ENCODE assay signal across 8 mouse cellular contexts in the genomic region with DNA sequence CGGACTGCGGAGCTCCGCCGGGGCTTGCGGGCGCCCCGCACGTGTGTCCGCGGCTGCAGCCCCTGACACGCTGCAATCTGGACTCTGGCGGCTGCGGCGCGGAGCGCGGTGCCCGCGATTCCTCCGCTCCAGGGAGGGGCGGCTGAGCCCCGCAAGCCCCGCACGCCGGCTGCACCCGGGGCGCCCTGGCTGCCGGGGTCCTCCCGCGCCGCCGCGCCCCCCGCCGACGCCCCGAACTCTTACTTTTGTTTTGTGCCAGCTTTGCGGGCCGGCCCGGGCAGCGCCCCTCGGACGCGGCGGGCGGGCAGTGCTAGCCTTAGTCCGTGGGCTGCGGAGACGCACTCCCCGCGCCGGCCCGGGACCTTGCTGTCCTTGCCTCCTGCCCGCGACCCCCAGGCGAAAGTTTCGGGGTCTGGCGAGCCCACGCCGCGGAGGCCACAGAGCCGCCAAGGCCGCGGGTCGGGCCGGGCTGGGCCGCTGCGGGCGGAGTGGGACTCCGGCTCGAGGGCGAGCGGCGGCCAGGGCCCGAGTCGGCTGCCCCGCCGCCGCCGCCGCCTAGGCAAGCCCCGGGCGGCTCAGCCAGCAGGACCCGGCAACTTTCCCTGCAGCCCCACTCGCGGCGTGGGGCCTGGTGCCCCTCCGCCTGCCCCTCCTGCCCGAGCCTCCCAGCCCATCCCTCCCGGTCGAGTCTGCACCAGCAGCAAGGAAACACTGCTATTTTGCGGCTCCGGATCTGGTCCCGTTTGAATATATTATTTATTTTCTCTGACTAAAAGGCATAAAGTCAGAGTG. TPM values are rescaled to one million over a fixed set of nuclear protein-coding genes. Genes with fewer than 3 reads are reported as not detected.
DNase-seq lines count a peak whose midpoint lies in the region; ATAC-seq and TF ChIP-seq lines count a peak whose summit lies in the region.

No protein-coding gene starts in this region.

- H3K4me2 ChIP-seq in heart, postnatal 0 days (ENCODE audit: low read depth, low read length) = peak overlapping the region; percentile 74
- H3K4me2 ChIP-seq in limb, embryonic 15.5 days = peak overlapping the region; percentile 66
- peak overlapping the region; percentile 85 for H3K4me2 ChIP-seq in neural tube, embryonic 13.5 days

- H3K36me3 ChIP-seq in heart, adult 2 months (ENCODE audit: control insufficient read depth, insufficient read depth, low read length) = peaks cover 14% of the 10 kb centered on the region
- H3K36me3 ChIP-seq in MEL (ENCODE audit: control insufficient read depth in 1 of 2, insufficient read depth in 2 of 2, low read length in 2 of 2) = peaks cover 9 to 21% of the 10 kb centered on the region in 2 experiments
- peaks cover 8% of the 10 kb centered on the region for H3K36me3 ChIP-seq in embryonic facial prominence, embryonic 10.5 days (replicated peaks)
- H3K36me3 ChIP-seq in heart, postnatal 0 days (replicated peaks; ENCODE audit: control insufficient read depth, insufficient read depth, low read length) = peaks cover 7% of the 10 kb centered on the region
- peaks cover 9% of the 10 kb centered on the region for H3K36me3 ChIP-seq in limb, embryonic 15.5 days
- peaks cover 9% of the 10 kb centered on the region for H3K36me3 ChIP-seq in neural tube, embryonic 13.5 days

- H3K4me3 ChIP-seq in heart, adult 2 months = peak overlapping the region; percentile 86
- H3K4me3 ChIP-seq in MEL (ENCODE audit: control insufficient read depth in 1 of 2, insufficient read depth in 1 of 2, low read depth in 2 of 2, low read length in 2 of 2) = peak overlapping the region; percentile 74 to 94
- H3K4me3 ChIP-seq in embryonic facial prominence, embryonic 10.5 days = peak overlapping the region; percentile 74
- peak overlapping the region; percentile 98 for H3K4me3 ChIP-seq in heart, postnatal 0 days (ENCODE audit: low read depth, low read length)
- H3K4me3 ChIP-seq in limb, embryonic 15.5 days = peak overlapping the region; percentile 84
- H3K4me3 ChIP-seq in neural tube, embryonic 13.5 days = peak overlapping the region; percentile 91

- H3K27me3 ChIP-seq in heart, adult 2 months (ENCODE audit: control insufficient read depth, insufficient read depth, low read length) = no peaks in the 10 kb centered on the region
- no peaks in the 10 kb centered on the region for H3K27me3 ChIP-seq in MEL (ENCODE audit: control insufficient read depth in 1 of 2, insufficient read depth in 2 of 2, low read length in 2 of 2)
- H3K27me3 ChIP-seq in embryonic facial prominence, embryonic 10.5 days (replicated peaks; ENCODE audit: low read depth, poor library complexity, severe bottlenecking) = peaks cover 97% of the 10 kb centered on the region
- H3K27me3 ChIP-seq in heart, postnatal 0 days (ENCODE audit: control insufficient read depth, insufficient read depth, low read length) = no peaks in the 10 kb centered on the region
- H3K27me3 ChIP-seq in limb, embryonic 15.5 days = no peaks in the 10 kb centered on the region
- peaks cover 17% of the 10 kb centered on the region for H3K27me3 ChIP-seq in neural tube, embryonic 13.5 days

- under 1% methylated on average over 88 of the region's 94 CpGs for WGBS in heart, adult 2 months
- WGBS in embryonic facial prominence, embryonic 10.5 days = under 1% methylated on average over 94 of the region's 94 CpGs
- under 1% methylated on average over 74 of the region's 94 CpGs for WGBS in heart, postnatal 0 days
- WGBS in limb, embryonic 15.5 days = under 1% methylated on average over 85 of the region's 94 CpGs
- WGBS in neural tube, embryonic 13.5 days = under 1% methylated on average over 71 of the region's 94 CpGs

- intact Hi-C loops in heart, adult 2 months (cut with DNase I) = loop anchor here (2.0 to 5.0 kb wide), 6 partner anchors 16 to 544 kb away; no protein-coding TSS in a partner anchor
- intact Hi-C loops in heart, postnatal 25 days (cut with DNase I) = loop anchor here (1.0 to 5.0 kb wide), 3 partner anchors 24 to 328 kb away; no protein-coding TSS in a partner anchor

- peak overlapping the region; percentile 96 for H3K27ac ChIP-seq in heart, adult 2 months
- H3K27ac ChIP-seq in MEL (ENCODE audit: control insufficient read depth, low read depth, low read length) = peak overlapping the region; percentile 91
- peak overlapping the region; percentile 87 for H3K27ac ChIP-seq in embryonic facial prominence, embryonic 10.5 days (replicated peaks)
- H3K27ac ChIP-seq in heart, postnatal 0 days (ENCODE audit: low read depth) = peak overlapping the region; percentile 99
- peak overlapping the region; percentile 98 for H3K27ac ChIP-seq in limb, embryonic 15.5 days
- peak overlapping the region; percentile 95 for H3K27ac ChIP-seq in neural tube, embryonic 13.5 days (replicated peaks)

- peak overlapping the region; percentile 100 for H3K9ac ChIP-seq in heart, adult 2 months (ENCODE audit: low read depth, low read length)
- H3K9ac ChIP-seq in MEL (ENCODE audit: control insufficient read depth, low read depth, low read length, poor library complexity, severe bottlenecking) = peak overlapping the region; percentile 92
- peak overlapping the region; percentile 100 for H3K9ac ChIP-seq in heart, postnatal 0 days (replicated peaks; ENCODE audit: low read depth, low read length)
- H3K9ac ChIP-seq in limb, embryonic 15.5 days = peak overlapping the region; percentile 96
- H3K9ac ChIP-seq in neural tube, embryonic 13.5 days = peak overlapping the region; percentile 99

- peak; percentile 9; the same call in 1 of the 2 replicates for ATAC-seq in heart, postnatal 0 days (ENCODE audit: insufficient read depth, low read depth)
- no peak for ATAC-seq in limb, embryonic 15.5 days (ENCODE audit: insufficient number of reproducible peaks, low FRiP score, low TSS enrichment, low read depth)
- ATAC-seq in neural tube, embryonic 13.5 days (ENCODE audit: low read depth) = peak; percentile 29

- peaks cover 6% of the 10 kb centered on the region for H3K4me1 ChIP-seq in heart, adult 2 months (ENCODE audit: control insufficient read depth, insufficient read depth, low read length)
- H3K4me1 ChIP-seq in MEL (ENCODE audit: control insufficient read depth in 1 of 2, insufficient read depth in 2 of 2, low read length in 2 of 2) = peaks cover 11 to 14% of the 10 kb centered on the region in 2 experiments; a peak in 3 of 4 replicates
- peaks cover 55% of the 10 kb centered on the region for H3K4me1 ChIP-seq in embryonic facial prominence, embryonic 10.5 days
- H3K4me1 ChIP-seq in heart, postnatal 0 days (ENCODE audit: control insufficient read depth, insufficient read depth) = peaks cover 15% of the 10 kb centered on the region
- peaks cover 16% of the 10 kb centered on the region for H3K4me1 ChIP-seq in limb, embryonic 15.5 days
- H3K4me1 ChIP-seq in neural tube, embryonic 13.5 days (replicated peaks) = peaks cover 49% of the 10 kb centered on the region

- no peak for TF ChIP-seq CTCF in heart, adult 2 months (IDR thresholded peaks at IDR 0.05)
- no peak for TF ChIP-seq CTCF in MEL (IDR thresholded peaks at IDR 0.05 in 2 of 3, conservative IDR thresholded peaks at IDR 0.05 in 1 of 3; ENCODE audit: control insufficient read depth in 1 of 3, insufficient read depth in 1 of 3, low read depth in 2 of 3, low read length in 3 of 3, poor library complexity in 1 of 3, severe bottlenecking in 1 of 3)
- TF ChIP-seq CTCF in heart, postnatal 0 days (IDR thresholded peaks at IDR 0.05; ENCODE audit: low read depth) = no peak

- no peak for TF ChIP-seq POLR2A in heart, adult 2 months (IDR thresholded peaks at IDR 0.05; ENCODE audit: insufficient read depth, low read depth, low read length)
- TF ChIP-seq POLR2A in MEL (IDR thresholded peaks at IDR 0.05; ENCODE audit: control insufficient read depth in 1 of 2, insufficient read depth in 1 of 2, low read depth in 1 of 2, low read length in 2 of 2, poor library complexity in 1 of 2) = no peak

- no peaks in the 10 kb centered on the region for H3K9me3 ChIP-seq in MEL (replicated peaks; ENCODE audit: insufficient read depth, low read length)
- no peaks in the 10 kb centered on the region for H3K9me3 ChIP-seq in embryonic facial prominence, embryonic 10.5 days
- H3K9me3 ChIP-seq in heart, postnatal 0 days (replicated peaks; ENCODE audit: control insufficient read depth, low read length) = no peaks in the 10 kb centered on the region
- H3K9me3 ChIP-seq in limb, embryonic 15.5 days = no peaks in the 10 kb centered on the region
- H3K9me3 ChIP-seq in neural tube, embryonic 13.5 days = no peaks in the 10 kb centered on the region

- no peak for TF ChIP-seq RAD21 in MEL (IDR thresholded peaks at IDR 0.05; ENCODE audit: low read depth, low read length)

- H3K79me2 ChIP-seq in heart, adult 2 months (replicated peaks; ENCODE audit: control insufficient read depth, insufficient read depth, low read length) = no peaks in the 10 kb centered on the region
- H3K79me2 ChIP-seq in MEL (ENCODE audit: control insufficient read depth, insufficient read depth, low read length, poor library complexity) = peaks cover 61% of the 10 kb centered on the region

- TF ChIP-seq EP300 in heart, adult 2 months (IDR thresholded peaks at IDR 0.05; ENCODE audit: insufficient read depth, low read depth, low read length) = no peak
- TF ChIP-seq EP300 in MEL (IDR thresholded peaks at IDR 0.05; ENCODE audit: low read depth in 1 of 2, low read length in 2 of 2) = no peak
- TF ChIP-seq EP300 in heart, postnatal 0 days (IDR thresholded peaks at IDR 0.05; ENCODE audit: low read depth) = no peak

- peak; percentile 72 to 78 for DNase-seq in heart, adult 2 months
- no peak for DNase-seq in heart, postnatal 25 days (ENCODE audit: low spot score)
- DNase-seq in MEL (ENCODE audit: low read depth, low spot score) = no peak
- DNase-seq in embryonic facial prominence, embryonic 10.5 days (ENCODE audit: low spot score) = peak; percentile 73
- DNase-seq in heart, postnatal 0 days (ENCODE audit: low spot score) = no peak
- no peak for DNase-seq in layer of hippocampus, adult 8-10 months (ENCODE audit: low spot score in 2 of 2)

RNA-seq across cellular contexts. Expression of a gene that starts 0.5 kb away (rescaled TPM):
- total RNA-seq in heart, adult 2 months (2021) = not detected
- 0.15 TPM in 1 of 2 replicates, not detected in the other for polyA plus RNA-seq in heart, adult 2 months (2012; rRNA removed)
- not detected for total RNA-seq in heart, postnatal 25 days (2021)
- not detected in 2 replicates for total RNA-seq in MEL (2012; rRNA removed)
- polyA plus RNA-seq in MEL (2012; ENCODE audit: insufficient read depth in 1 of 2, insufficient read length in 2 of 2, low read depth in 1 of 2, low replicate concordance in 2 of 2, missing spikeins in 1 of 2) = not detected
- polyA plus RNA-seq in embryonic facial prominence, embryonic 10.5 days (2016; fragmentation: Nextera tagmentation; extraction: Ambion mirVana) = 10.9 and 13.6 TPM in 2 replicates
- total RNA-seq in heart, postnatal 0 days (2014; rRNA removed; ENCODE audit: low replicate concordance) = not detected in 2 replicates
- polyA plus RNA-seq in heart, postnatal 0 days (2015; fragmentation: Nextera tagmentation; extraction: Ambion mirVana) = 0.45 and 0.52 TPM in 2 replicates
- 3.0 and 3.5 TPM in 2 replicates for polyA plus RNA-seq in limb, embryonic 15.5 days (2015; fragmentation: Nextera tagmentation; extraction: Ambion mirVana)
- polyA plus RNA-seq in neural tube, embryonic 13.5 days (2015; fragmentation: Nextera tagmentation; extraction: Ambion mirVana) = 22.0 and 30.7 TPM in 2 replicates
- 1 to 10 TPM; 6.7 to 9.3 (median 7.9) TPM for total RNA-seq in layer of hippocampus, adult 8-10 months (2022)

RNA-seq across cellular contexts. Expression of a gene that starts 5.9 kb away (rescaled TPM):
- 100 to 1,000 TPM; 126 to 128 TPM for total RNA-seq in heart, adult 2 months (2021)
- polyA plus RNA-seq in heart, adult 2 months (2012; rRNA removed) = 70.3 and 75.6 TPM in 2 replicates
- 100 to 1,000 TPM; 134 to 149 TPM for total RNA-seq in heart, postnatal 25 days (2021)
- 10.2 and 16.4 TPM in 2 replicates for total RNA-seq in MEL (2012; rRNA removed)
- 10 to 100 TPM; 13.4 to 20.5 TPM for polyA plus RNA-seq in MEL (2012; ENCODE audit: insufficient read depth in 1 of 2, insufficient read length in 2 of 2, low read depth in 1 of 2, low replicate concordance in 2 of 2, missing spikeins in 1 of 2)
- polyA plus RNA-seq in embryonic facial prominence, embryonic 10.5 days (2016; fragmentation: Nextera tagmentation; extraction: Ambion mirVana) = 8.0 and 17.0 TPM in 2 replicates
- 76.5 and 114 TPM in 2 replicates for total RNA-seq in heart, postnatal 0 days (2014; rRNA removed; ENCODE audit: low replicate concordance)
- 53.2 and 53.8 TPM in 2 replicates for polyA plus RNA-seq in heart, postnatal 0 days (2015; fragmentation: Nextera tagmentation; extraction: Ambion mirVana)
- 64.5 and 64.9 TPM in 2 replicates for polyA plus RNA-seq in limb, embryonic 15.5 days (2015; fragmentation: Nextera tagmentation; extraction: Ambion mirVana)
- 45.1 and 51.6 TPM in 2 replicates for polyA plus RNA-seq in neural tube, embryonic 13.5 days (2015; fragmentation: Nextera tagmentation; extraction: Ambion mirVana)
- 100 to 1,000 TPM in 1 of 4 experiments, 10 to 100 TPM in 3; 94.9 to 110 (median 97.8) TPM for total RNA-seq in layer of hippocampus, adult 8-10 months (2022)

Comparison
In these comparisons a context has a peak if more than half of its experiments do, and no peak if none do; other contexts are left out.
1. DNase-seq: peak in heart, adult 2 months (2 of 2) and embryonic facial prominence, embryonic 10.5 days (single experiment); none in heart, postnatal 25 days (single experiment), MEL (single experiment), heart, postnatal 0 days (single experiment) and layer of hippocampus, adult 8-10 months (0 of 2).
2. Peak in every context shown above with its lines, with median percentiles within 50 percentile points of each other: H3K27ac ChIP-seq, H3K4me3 ChIP-seq, H3K9ac ChIP-seq and H3K4me2 ChIP-seq.